In genomic region chr4:104625316-104625715, GRCm38 (mm10) we compare ENCODE assay signal across 12 mouse cellular contexts.
"Had no signal": no experiment of that assay in that cellular context is flagged by ENCODE, and none has a peak within 500 bp of the region (broad histone marks: within the 10 kb centered on the region; RNA-seq: fewer than 3 reads in every experiment).

No protein-coding gene starts in this region.

- H3K9ac ChIP-seq: intestine, embryonic 15.5 days; limb, embryonic 13.5 days; liver, embryonic 14.5 days; midbrain, embryonic 12.5 days; stomach, embryonic 15.5 days had no signal

- H3K4me2 ChIP-seq: intestine, embryonic 15.5 days; limb, embryonic 13.5 days; midbrain, embryonic 12.5 days; stomach, embryonic 15.5 days had no signal

- H3K27me3 ChIP-seq: intestine, embryonic 15.5 days; limb, embryonic 13.5 days; midbrain, embryonic 12.5 days; stomach, embryonic 15.5 days had no signal

- H3K36me3 ChIP-seq: intestine, embryonic 15.5 days; midbrain, embryonic 12.5 days; stomach, embryonic 15.5 days had no signal

- H3K27ac ChIP-seq: intestine, embryonic 15.5 days; layer of hippocampus, adult 2 months; limb, embryonic 13.5 days; liver, embryonic 14.5 days; midbrain, embryonic 12.5 days; stomach, embryonic 15.5 days had no signal

- H3K4me3 ChIP-seq: intestine, embryonic 15.5 days; layer of hippocampus, adult 2 months; limb, embryonic 13.5 days; midbrain, embryonic 12.5 days; stomach, embryonic 15.5 days had no signal

- H3K4me1 ChIP-seq: intestine, embryonic 15.5 days; limb, embryonic 13.5 days; midbrain, embryonic 12.5 days; stomach, embryonic 15.5 days had no signal

- H3K9me3 ChIP-seq: intestine, embryonic 15.5 days; limb, embryonic 13.5 days; midbrain, embryonic 12.5 days; stomach, embryonic 15.5 days had no signal

- DNase-seq: left cerebral cortex, postnatal 4 days; lung, adult 18-20 months; right cerebral cortex, postnatal 14 days; thymus, adult 2 months; thymus, postnatal 25 days had no signal

- ATAC-seq: intestine, embryonic 15.5 days; midbrain, embryonic 16.5 days had no signal
